Mouse (Mus musculus) kidney, embryonic 14.5 days (tissue): Measurements from ENCODE around the gene Hipk4. TPM values are rescaled to one million over a fixed set of nuclear protein-coding genes. Genes with fewer than 3 reads are reported as not detected.

Source experiments
- ATAC-seq: fragments of 200-750 bp; cut with Nextera tagmentation; 2 replicates; pipeline ENCODE4 v1.8.0; 2017; ENCODE audit warnings: moderate number of reproducible peaks, mild to moderate bottlenecking, moderate TSS enrichment, moderate library complexity; ENCODE audit not compliant: low FRiP score, low TSS enrichment
- H3K27ac ChIP-seq: fragments of 300-500 bp; sonication (generic); 2 replicates; pipeline ENCODE4 v1.5.1; 2014; ENCODE audit warnings: low read depth, mild to moderate bottlenecking, low read length, moderate library complexity, mixed read lengths
- H3K27me3 ChIP-seq: fragments of 300-500 bp; sonication (generic); 2 replicates; pipeline ENCODE4 v1.6.1; 2014; ENCODE audit warnings: mild to moderate bottlenecking, low read length; ENCODE audit not compliant: control insufficient read depth, insufficient read depth
- H3K36me3 ChIP-seq: fragments of 300-500 bp; sonication (generic); 2 replicates; pipeline ENCODE4 v1.6.1; 2014; ENCODE audit warnings: low read length, mixed read lengths; ENCODE audit not compliant: control insufficient read depth, insufficient read depth
- H3K4me1 ChIP-seq: fragments of 300-500 bp; sonication (generic); 2 replicates; pipeline ENCODE4 v1.6.1; 2014; ENCODE audit warnings: low read length, mixed read lengths; ENCODE audit not compliant: control insufficient read depth, insufficient read depth
- H3K4me2 ChIP-seq: fragments of 300-500 bp; sonication (generic); replicated peaks from 2 replicates; pipeline ENCODE4 v1.6.1; 2014; ENCODE audit warnings: low read depth, mild to moderate bottlenecking, low read length
- H3K4me3 ChIP-seq: fragments of 300-500 bp; sonication (generic); 2 replicates; pipeline ENCODE4 v1.5.1; 2014; ENCODE audit warnings: mild to moderate bottlenecking, low read length
- H3K9ac ChIP-seq: fragments of 300-500 bp; sonication (generic); 2 replicates; pipeline ENCODE4 v1.6.1; 2014; ENCODE audit warnings: low read depth, mild to moderate bottlenecking, low read length, moderate library complexity
- H3K9me3 ChIP-seq: fragments of 300-500 bp; sonication (generic); 2 replicates; pipeline ENCODE4 v1.6.1; 2016; ENCODE audit warnings: low read length; ENCODE audit not compliant: control insufficient read depth
- WGBS: fragments of 180-500 bp; shearing (Covaris S2); extraction: QIAGEN DNeasy Blood & Tissue Kit; methylation state at CpG from one replicate; pipeline ENCODE4 v1.1.7; 2014; 5-methylcytosine and 5-hydroxymethylcytosine counted together
- polyA plus RNA-seq: library from polyadenylated mRNA; unstranded; fragments of >200 nt; fragmentation: Nextera tagmentation; extraction: Ambion mirVana; gene quantifications from 2 replicates; pipeline ENCODE4 v1.2.1, GENCODE M21; 2014

The Hipk4 gene
- polyA plus RNA-seq, 1 experiment from 2014 or later: 0.80 TPM

DNA sequence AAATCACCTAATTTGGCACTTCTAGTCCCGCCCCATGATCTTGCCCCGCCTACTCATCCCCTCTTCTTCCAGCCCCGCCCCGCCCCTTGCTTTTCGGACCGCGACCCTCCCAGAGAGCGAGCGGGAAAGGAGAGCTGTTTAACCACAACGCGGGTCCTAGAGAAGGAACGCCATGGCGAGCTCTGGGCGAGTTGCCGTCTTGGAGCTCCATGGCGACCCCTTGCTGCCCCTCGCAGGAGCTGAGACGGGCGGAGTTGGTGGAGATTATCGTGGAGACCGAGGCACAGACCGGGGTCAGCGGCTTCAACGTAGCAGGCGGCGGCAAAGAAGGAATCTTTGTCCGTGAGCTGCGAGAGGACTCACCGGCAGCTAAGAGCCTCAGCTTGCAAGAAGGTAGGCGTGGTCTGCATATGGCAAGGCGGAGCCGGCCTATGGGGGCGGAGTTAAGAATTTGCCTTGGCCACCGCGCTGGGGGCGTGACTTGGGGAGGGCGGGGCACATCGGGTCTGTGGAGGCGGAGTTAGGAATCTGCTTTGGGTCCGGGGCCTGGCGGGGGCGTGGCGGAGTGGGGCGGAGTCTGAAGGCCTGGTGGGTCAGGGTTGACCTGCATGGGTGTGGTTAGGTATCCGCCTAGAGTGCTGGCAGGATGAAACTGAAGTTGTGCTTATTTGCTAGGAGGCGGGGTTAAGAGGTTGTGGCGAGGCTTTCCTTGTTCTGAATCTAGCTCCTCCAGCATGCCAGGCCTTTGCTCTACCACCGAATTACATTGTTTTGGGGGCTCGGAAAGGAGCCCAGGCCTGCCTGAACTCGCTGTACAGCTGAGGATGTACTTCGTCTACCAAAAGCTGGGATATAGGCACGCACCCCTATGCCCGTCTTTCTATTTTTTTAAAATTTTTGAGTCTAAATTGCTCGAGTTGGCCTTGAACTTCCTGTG lies 15.1 kb upstream of the Hipk4 start:
- under 1% methylated on average over 53 of the region's 54 CpGs for WGBS
- H3K36me3 ChIP-seq: no peaks in the 10 kb centered on the region
- peak overlapping the region; percentile 99 for H3K27ac ChIP-seq
- H3K4me3 ChIP-seq: peak overlapping the region; percentile 50
- H3K4me2 ChIP-seq: peak overlapping the region; percentile 65
- peak overlapping the region; percentile 72 for H3K9ac ChIP-seq
- no peaks in the 10 kb centered on the region for H3K27me3 ChIP-seq
- H3K4me1 ChIP-seq: peaks cover 8% of the 10 kb centered on the region
- peak; percentile 94 for ATAC-seq
- H3K9me3 ChIP-seq: no peaks in the 10 kb centered on the region

GRCm38 (mm10) chr7:27508648-27509005 lies 14.4 kb upstream of the Hipk4 start:
- ATAC-seq: peak; percentile 40
- H3K4me3 ChIP-seq: peak overlapping the region; percentile 50
- H3K9me3 ChIP-seq: no peaks in the 10 kb centered on the region
- H3K4me2 ChIP-seq: peak overlapping the region; percentile 65
- 22% methylated on average over 6 of the region's 6 CpGs for WGBS
- no peaks in the 10 kb centered on the region for H3K36me3 ChIP-seq
- peaks cover 8% of the 10 kb centered on the region for H3K4me1 ChIP-seq
- H3K27ac ChIP-seq: peak overlapping the region; percentile 80; the same call in 1 of the 2 replicates
- H3K9ac ChIP-seq: no peak overlapping the region; the same call in 1 of the 2 replicates
- H3K27me3 ChIP-seq: no peaks in the 10 kb centered on the region

DNA sequence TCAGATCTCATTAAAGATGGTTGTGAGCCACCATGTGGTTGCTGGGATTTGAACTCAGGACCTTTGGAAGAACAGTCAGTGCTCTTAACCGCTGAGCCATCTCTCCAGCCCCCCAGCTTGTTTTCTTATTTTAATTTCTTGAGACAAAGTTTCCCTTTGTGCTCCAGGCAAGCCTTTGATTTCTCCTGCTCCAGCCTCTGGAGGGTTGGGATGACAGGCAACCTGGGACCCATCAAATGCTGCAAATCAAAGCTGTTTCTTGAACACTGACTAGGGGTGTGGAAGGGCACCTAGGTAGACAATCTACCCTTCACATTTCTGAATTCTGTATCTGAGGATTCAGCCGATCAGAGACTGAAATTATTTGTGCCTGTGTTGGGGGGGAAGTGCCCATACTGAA lies 12.3 kb upstream of the Hipk4 start:
- Histone ChIP-seq H3K9ac (no peak overlapping the region), H3K9me3 (no peaks in the 10 kb centered on the region)

GRCm38 (mm10) chr7:27514961-27515360 lies 8.1 kb upstream of the Hipk4 start:
- WGBS: 63% methylated on average over 9 of the region's 9 CpGs

More for the DNA sequence above, 12.3 kb upstream of the Hipk4 start:
- no peak overlapping the region for H3K4me2 ChIP-seq
- no peak for ATAC-seq
- no peaks in the 10 kb centered on the region for H3K27me3 ChIP-seq
- H3K27ac ChIP-seq: no peak overlapping the region
- WGBS: 91% methylated on average over 2 of the region's 2 CpGs
- peaks cover 8% of the 10 kb centered on the region for H3K4me1 ChIP-seq
- no peak overlapping the region for H3K4me3 ChIP-seq
- no peaks in the 10 kb centered on the region for H3K36me3 ChIP-seq

GRCm38 (mm10) chr7:27518314-27518713 lies 4.8 kb upstream of the Hipk4 start:
- 87% methylated on average over 9 of the region's 9 CpGs for WGBS
- Histone ChIP-seq H3K9me3 (peaks cover 4% of the 10 kb centered on the region; the same call in 1 of the 2 replicates), H3K4me1 (no peaks in the 10 kb centered on the region), H3K4me2 (no peak overlapping the region), H3K36me3 (peaks cover 6% of the 10 kb centered on the region; the same call in 1 of the 2 replicates), H3K9ac (no peak overlapping the region), H3K27ac (no peak overlapping the region), H3K27me3 (no peaks in the 10 kb centered on the region), H3K4me3 (no peak overlapping the region)
- ATAC-seq: no peak

More at GRCm38 (mm10) chr7:27514961-27515360, 8.1 kb upstream of the Hipk4 start:
- ATAC-seq: no peak
- H3K9me3 ChIP-seq: peaks cover 4% of the 10 kb centered on the region; the same call in 1 of the 2 replicates
- no peak overlapping the region for H3K9ac ChIP-seq
- H3K27ac ChIP-seq: no peak overlapping the region
- peaks cover 6% of the 10 kb centered on the region; the same call in 1 of the 2 replicates for H3K36me3 ChIP-seq
- H3K4me3 ChIP-seq: no peak overlapping the region
- H3K4me1 ChIP-seq: no peaks in the 10 kb centered on the region
- no peaks in the 10 kb centered on the region for H3K27me3 ChIP-seq
- H3K4me2 ChIP-seq: no peak overlapping the region

DNA sequence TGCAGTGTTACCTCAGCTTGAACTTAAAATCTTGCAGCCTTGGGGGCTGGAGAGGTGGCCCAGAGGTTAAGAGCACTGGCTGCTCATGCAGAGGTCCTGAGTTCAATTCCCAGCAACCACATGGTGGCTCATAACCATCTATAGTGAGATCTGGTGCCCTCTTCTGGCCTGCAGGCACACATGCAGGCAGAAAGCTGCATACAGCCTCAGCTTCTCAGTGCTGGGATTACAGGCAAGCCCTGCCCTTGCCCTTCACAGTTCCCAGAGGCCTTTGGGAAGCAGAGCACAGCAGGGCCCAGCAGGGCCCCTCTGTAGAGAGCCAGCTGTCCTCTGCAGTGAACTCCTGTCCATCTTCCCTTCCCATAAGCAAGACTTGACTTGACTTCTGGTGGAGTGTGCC lies 3.0 kb upstream of the Hipk4 start:
- no peak overlapping the region for H3K9ac ChIP-seq
- no peaks in the 10 kb centered on the region for H3K27me3 ChIP-seq
- peaks cover 4% of the 10 kb centered on the region; the same call in 1 of the 2 replicates for H3K9me3 ChIP-seq
- no peak for ATAC-seq
- H3K4me1 ChIP-seq: no peaks in the 10 kb centered on the region
- H3K27ac ChIP-seq: no peak overlapping the region
- no peak overlapping the region for H3K4me2 ChIP-seq
- peaks cover 6% of the 10 kb centered on the region; the same call in 1 of the 2 replicates for H3K36me3 ChIP-seq
- no peak overlapping the region for H3K4me3 ChIP-seq

DNA sequence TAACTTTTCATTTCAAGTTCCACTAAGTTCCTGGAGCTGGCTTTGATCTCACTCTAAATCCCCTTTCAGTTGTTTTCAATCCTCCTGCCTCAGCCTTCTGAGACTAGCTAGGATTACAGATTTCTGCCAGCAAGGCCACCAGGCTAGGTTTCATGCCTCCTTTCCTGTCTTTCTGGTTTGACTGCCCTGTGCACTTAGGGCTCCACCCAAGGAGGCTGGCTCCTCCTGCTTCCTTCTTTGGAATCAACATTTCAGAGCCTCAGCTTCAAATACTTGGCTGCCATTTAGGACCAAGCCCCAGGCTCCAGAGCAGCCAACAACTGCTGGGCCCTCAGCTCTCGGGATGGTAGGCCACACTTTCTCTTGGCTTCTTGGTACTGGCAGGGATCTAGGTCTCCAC lies 2.5 kb upstream of the Hipk4 start:
- H3K9me3 ChIP-seq: peaks cover 4% of the 10 kb centered on the region; the same call in 1 of the 2 replicates

GRCm38 (mm10) chr7:27523805-27524204 lies 738 bp downstream of the Hipk4 start:
- Histone ChIP-seq H3K4me1 (no peaks in the 10 kb centered on the region), H3K9me3 (peaks cover 4% of the 10 kb centered on the region; the same call in 1 of the 2 replicates), H3K27ac (no peak overlapping the region), H3K4me3 (no peak overlapping the region), H3K9ac (no peak overlapping the region), H3K36me3 (no peaks in the 10 kb centered on the region), H3K27me3 (no peaks in the 10 kb centered on the region), H3K4me2 (no peak overlapping the region)
- 93% methylated on average over 13 of the region's 13 CpGs for WGBS
- ATAC-seq: no peak

More for the DNA sequence above, 2.5 kb upstream of the Hipk4 start:
- Histone ChIP-seq H3K9ac (no peak overlapping the region), H3K36me3 (peaks cover 6% of the 10 kb centered on the region; the same call in 1 of the 2 replicates), H3K4me3 (no peak overlapping the region), H3K4me2 (no peak overlapping the region), H3K27ac (no peak overlapping the region), H3K4me1 (no peaks in the 10 kb centered on the region), H3K27me3 (no peaks in the 10 kb centered on the region)
- ATAC-seq: no peak
- 73% methylated on average over 1 of the region's 1 CpGs for WGBS
